Mouse (Mus musculus): ENCODE data around the gene Elmsan1. TPM values are rescaled to one million over a fixed set of nuclear protein-coding genes. Genes with fewer than 3 reads are reported as not detected.

The Elmsan1 gene
- polyA plus RNA-seq, 1 experiment, result 7.4 TPM

DNA sequence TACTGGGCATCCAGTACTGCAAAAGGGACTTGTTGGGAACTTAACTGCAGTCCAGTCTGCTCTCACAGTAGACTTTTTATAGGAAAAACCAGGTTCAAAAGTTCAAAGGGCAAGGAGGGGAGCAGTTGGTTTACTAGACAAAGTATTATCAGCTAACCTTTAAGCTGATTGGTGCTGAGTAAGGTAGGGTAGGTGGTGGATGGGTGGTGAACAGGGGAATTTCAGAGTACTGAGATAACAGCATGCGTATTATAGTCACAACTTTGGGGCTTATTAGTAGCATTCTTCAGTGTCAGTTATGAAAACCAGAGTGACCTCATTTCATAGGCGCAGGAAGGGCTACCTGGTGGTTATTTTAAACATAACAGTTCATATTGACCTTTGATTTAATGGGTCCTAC is 119.1 kb downstream of the Elmsan1 start:
- no peaks in the 10 kb centered on the region for H3K36me3 ChIP-seq (ENCODE audit: control insufficient read depth, insufficient read depth, low read length)
- TF ChIP-seq CTCF (conservative IDR thresholded peaks at IDR 0.05; ENCODE audit: insufficient read depth, insufficient read length, low read depth, low read length) (no peak), POLR2A (IDR thresholded peaks at IDR 0.05; ENCODE audit: low read depth, low read length) (no peak)
- no peak overlapping the region for H3K4me3 ChIP-seq (ENCODE audit: insufficient read depth, low read depth, low read length)
- no peaks in the 10 kb centered on the region for H3K27me3 ChIP-seq (replicated peaks; ENCODE audit: control insufficient read depth, insufficient read depth, low read length)
- H3K4me1 ChIP-seq (ENCODE audit: control insufficient read depth, insufficient read depth, low read length), result no peaks in the 10 kb centered on the region; the same call in 1 of the 2 replicates
- 97% methylated on average over 2 of the region's 2 CpGs for WGBS
- no peak overlapping the region; the same call in 1 of the 2 replicates for H3K27ac ChIP-seq (ENCODE audit: insufficient read depth, low read depth, low read length)
- no peak for DNase-seq

Other genes with a start within 250 kb of the Elmsan1 start
- 0.04 TPM in 1 of 2 replicates, not detected in the other for gene Heatr4, start 234.0 kb downstream of the Elmsan1 start, polyA plus RNA-seq (2012; rRNA removed)
- gene Acot2, start 231.0 kb downstream of the Elmsan1 start, polyA plus RNA-seq (2012; rRNA removed), result 32.8 and 32.9 TPM in 2 replicates
- gene Acot1, start 209.4 kb downstream of the Elmsan1 start, polyA plus RNA-seq (2012; rRNA removed), result 67.8 and 73.1 TPM in 2 replicates
- gene Acot4, start 180.5 kb downstream of the Elmsan1 start, polyA plus RNA-seq (2012; rRNA removed), result 47.8 and 63.5 TPM in 2 replicates
- 0.35 TPM in 1 of 2 replicates, not detected in the other for gene Gm49366, start 179.9 kb downstream of the Elmsan1 start, polyA plus RNA-seq (2012; rRNA removed)
- 30.7 and 37.0 TPM in 2 replicates for gene Acot3, start 166.7 kb downstream of the Elmsan1 start, polyA plus RNA-seq (2012; rRNA removed)
- gene Acot5, start 149.6 kb downstream of the Elmsan1 start, polyA plus RNA-seq (2012; rRNA removed), result 0.12 and 0.16 TPM in 2 replicates
- gene Acot6, start 118.2 kb downstream of the Elmsan1 start, polyA plus RNA-seq (2012; rRNA removed), result 6.9 and 7.1 TPM in 2 replicates
- gene Dnal1, start 104.5 kb downstream of the Elmsan1 start, polyA plus RNA-seq (2012; rRNA removed), result 5.0 and 6.3 TPM in 2 replicates
- gene Pnma1, start 70.4 kb downstream of the Elmsan1 start, polyA plus RNA-seq (2012; rRNA removed), result 0.05 TPM in 1 of 2 replicates, not detected in the other
- 31.0 and 50.5 TPM in 2 replicates for gene Ptgr2, start 66.4 kb upstream of the Elmsan1 start, polyA plus RNA-seq (2012; rRNA removed)
- gene Zfp410, start 98.0 kb upstream of the Elmsan1 start, polyA plus RNA-seq (2012; rRNA removed), result 18.8 and 23.8 TPM in 2 replicates
- gene Coq6, start 142.8 kb upstream of the Elmsan1 start, polyA plus RNA-seq (2012; rRNA removed), result 47.7 and 51.2 TPM in 2 replicates
- 1.2 and 1.3 TPM in 2 replicates for gene Fam161b, start 143.0 kb upstream of the Elmsan1 start, polyA plus RNA-seq (2012; rRNA removed)
- gene Entpd5, start 190.1 kb upstream of the Elmsan1 start, polyA plus RNA-seq (2012; rRNA removed), result 100 and 111 TPM in 2 replicates
- 0.46 and 0.58 TPM in 2 replicates for gene Bbof1, start 190.2 kb upstream of the Elmsan1 start, polyA plus RNA-seq (2012; rRNA removed)
- 5.6 and 6.2 TPM in 2 replicates for gene Rnf113a2, start 198.3 kb upstream of the Elmsan1 start, polyA plus RNA-seq (2012; rRNA removed)
- gene Aldh6a1, start 232.1 kb upstream of the Elmsan1 start, polyA plus RNA-seq (2012; rRNA removed), result 245 and 297 TPM in 2 replicates
- gene Lin52, start 232.5 kb upstream of the Elmsan1 start, polyA plus RNA-seq (2012; rRNA removed), result 21.6 and 26.3 TPM in 2 replicates

Data from kidney, adult 2 months (tissue).